Mouse (Mus musculus): ENCODE results near the gene 2310034G01Rik. TPM values are rescaled to one million over a fixed set of nuclear protein-coding genes. Genes with fewer than 3 reads are reported as not detected.

The 2310034G01Rik gene
- total and polyA plus RNA-seq, 3 experiments, result 1.1 to 1.6 (median 1.4) TPM

GRCm38 (mm10) chr19:46357344-46358280 is 7.5 kb upstream of the 2310034G01Rik start:
- dilution Hi-C loops (cut with MboI; ENCODE audit: extremely low pct_ligation_motif_present, extremely low pct_unique_long_range_greater_than_20kb, low sequenced_read_pairs), result no loop called here
- H3K27ac ChIP-seq (ENCODE audit: insufficient read depth, low read depth), result no peak overlapping the region

GRCm38 (mm10) chr19:46356701-46357138 is 6.6 kb upstream of the 2310034G01Rik start:
- no peak overlapping the region for H3K27ac ChIP-seq (ENCODE audit: insufficient read depth, low read depth)
- peaks cover 3 to 19% of the 10 kb centered on the region in 2 experiments; a peak in 3 of 4 replicates for H3K4me1 ChIP-seq (ENCODE audit: control insufficient read depth in 1 of 2, insufficient read depth in 2 of 2)
- no peaks in the 10 kb centered on the region for H3K9me3 ChIP-seq (replicated peaks; ENCODE audit: low read length)
- in situ Hi-C loops (cut with MboI; ENCODE audit: low pct_ligation_motif_present, low pct_unique_long_range_greater_than_20kb, low sequenced_read_pairs) (loop anchor here (5.0 kb wide), 1 partner anchor 36 kb away; no protein-coding TSS in a partner anchor), dilution Hi-C loops (cut with MboI; ENCODE audit: extremely low pct_ligation_motif_present, extremely low pct_unique_long_range_greater_than_20kb, low sequenced_read_pairs) (no loop called here)
- DNase-seq (ENCODE audit: extremely low read depth), result peak; percentile 91
- no peaks in the 10 kb centered on the region for H3K79me2 ChIP-seq (replicated peaks; ENCODE audit: control insufficient read depth, extremely low read depth, insufficient read depth, poor library complexity, severe bottlenecking)
- H3K27me3 ChIP-seq (replicated peaks), result no peaks in the 10 kb centered on the region
- H3K4me2 ChIP-seq (ENCODE audit: insufficient read depth, low read depth, poor library complexity, severe bottlenecking), result peak overlapping the region; percentile 85
- peaks cover 0 to 11% of the 10 kb centered on the region in 2 experiments for H3K36me3 ChIP-seq (replicated peaks in 1 of 2; ENCODE audit: control insufficient read depth in 1 of 2, insufficient read depth in 1 of 2, low read length in 1 of 2)
- H3K4me3 ChIP-seq (replicated peaks in 1 of 3; ENCODE audit: low read depth in 2 of 3, low read length in 2 of 3, poor library complexity in 1 of 3), result peak overlapping the region; percentile 49 to 63 (median 60)
- peak overlapping the region; percentile 69 for H3K9ac ChIP-seq (ENCODE audit: insufficient read depth, low read depth)
- peak; percentile 29; the same call in 1 of the 2 replicates for TF ChIP-seq MEF2A (IDR thresholded peaks at IDR 0.05; ENCODE audit: borderline replicate concordance, low read depth, low read length)
- TF ChIP-seq ELF1 (IDR thresholded peaks at IDR 0.05; ENCODE audit: low read depth, low read length), result peak; percentile 70
- no peak; the same call in 1 of the 2 replicates for TF ChIP-seq MXI1 (IDR thresholded peaks at IDR 0.05; ENCODE audit: low read depth, low read length)
- no peak; the same call in 1 of the 2 replicates for TF ChIP-seq RCOR1 (conservative IDR thresholded peaks at IDR 0.05; ENCODE audit: low read depth, low read length)
- peak; percentile 71; the same call in 1 of the 2 replicates for TF ChIP-seq ZMIZ1 (IDR thresholded peaks at IDR 0.05; ENCODE audit: low read depth, low read length)
- TF ChIP-seq JUND (conservative IDR thresholded peaks at IDR 0.05; ENCODE audit: low read depth, low read length), result no peak
- TF ChIP-seq IRF4 (IDR thresholded peaks at IDR 0.05; ENCODE audit: low read depth, low read length), result peak; percentile 39; the same call in 1 of the 2 replicates
- TF ChIP-seq BHLHE40 (IDR thresholded peaks at IDR 0.05; ENCODE audit: low read depth, low read length), result peak; percentile 85
- no peak for TF ChIP-seq ZC3H11A (IDR thresholded peaks at IDR 0.05; ENCODE audit: low read depth, low read length)
- TF ChIP-seq MAZ (IDR thresholded peaks at IDR 0.05; ENCODE audit: low read depth, low read length), result peak; percentile 66; the same call in 1 of the 2 replicates
- peak; percentile 93 for TF ChIP-seq NRF1 (IDR thresholded peaks at IDR 0.05; ENCODE audit: low read depth, low read length)
- TF ChIP-seq NELFE (IDR thresholded peaks at IDR 0.05; ENCODE audit: low read depth, low read length), result peak; percentile 80
- no peak for TF ChIP-seq SMC3 (IDR thresholded peaks at IDR 0.05; ENCODE audit: low read depth, low read length)
- TF ChIP-seq CHD1 (IDR thresholded peaks at IDR 0.05; ENCODE audit: low read depth, low read length), result no peak
- no peak for TF ChIP-seq POLR2AphosphoS2 (IDR thresholded peaks at IDR 0.05; ENCODE audit: low read depth, low read length)
- TF ChIP-seq KAT2A (IDR thresholded peaks at IDR 0.05; ENCODE audit: insufficient replicate concordance, low read length), result peak; percentile 77; the same call in 1 of the 2 replicates
- TF ChIP-seq E2F4 (IDR thresholded peaks at IDR 0.05; ENCODE audit: insufficient replicate concordance, low read depth, low read length), result no peak
- no peak for TF ChIP-seq JUN (IDR thresholded peaks at IDR 0.05; ENCODE audit: insufficient read depth, low read depth, low read length)
- TF ChIP-seq ZKSCAN1 (IDR thresholded peaks at IDR 0.05; ENCODE audit: borderline replicate concordance, low read depth, low read length), result no peak
- TF ChIP-seq SIN3A (IDR thresholded peaks at IDR 0.05; ENCODE audit: low read length), result no peak
- TF ChIP-seq GABPA (IDR thresholded peaks at IDR 0.05; ENCODE audit: insufficient replicate concordance, low read depth, low read length), result no peak; the same call in 1 of the 2 replicates
- peak; percentile 95 for TF ChIP-seq CHD2 (IDR thresholded peaks at IDR 0.05; ENCODE audit: low read length)
- TF ChIP-seq ETS1 (conservative IDR thresholded peaks at IDR 0.05; ENCODE audit: low read depth, low read length), result no peak
- peak; percentile 72 for TF ChIP-seq USF2 (conservative IDR thresholded peaks at IDR 0.05; ENCODE audit: low read depth, low read length)
- no peak for TF ChIP-seq MAFK (IDR thresholded peaks at IDR 0.05; ENCODE audit: insufficient replicate concordance, low read length)
- no peak for TF ChIP-seq EP300 (IDR thresholded peaks at IDR 0.05; ENCODE audit: low read length)
- peak; percentile 28; the same call in 1 of the 2 replicates for TF ChIP-seq MYC (IDR thresholded peaks at IDR 0.05; ENCODE audit: low read depth, low read length)
- TF ChIP-seq MAX (IDR thresholded peaks at IDR 0.05; ENCODE audit: low read length), result peak; percentile 46; the same call in 1 of the 2 replicates

More at GRCm38 (mm10) chr19:46357344-46358280, 7.5 kb upstream of the 2310034G01Rik start:
- H3K27me3 ChIP-seq (replicated peaks), result no peaks in the 10 kb centered on the region
- no peaks in the 10 kb centered on the region for H3K9me3 ChIP-seq (replicated peaks; ENCODE audit: low read length)
- peaks cover 3 to 19% of the 10 kb centered on the region in 2 experiments; a peak in 3 of 4 replicates for H3K4me1 ChIP-seq (ENCODE audit: control insufficient read depth in 1 of 2, insufficient read depth in 2 of 2)
- no peaks in the 10 kb centered on the region for H3K79me2 ChIP-seq (replicated peaks; ENCODE audit: control insufficient read depth, extremely low read depth, insufficient read depth, poor library complexity, severe bottlenecking)
- peaks cover 0 to 13% of the 10 kb centered on the region in 2 experiments for H3K36me3 ChIP-seq (replicated peaks in 1 of 2; ENCODE audit: control insufficient read depth in 1 of 2, insufficient read depth in 1 of 2, low read length in 1 of 2)
- in situ Hi-C loops (cut with MboI; ENCODE audit: low pct_ligation_motif_present, low pct_unique_long_range_greater_than_20kb, low sequenced_read_pairs), result loop anchor here (5.0 kb wide), 1 partner anchor 35 kb away; no protein-coding TSS in a partner anchor
- no peak for TF ChIP-seq ZMIZ1 (IDR thresholded peaks at IDR 0.05; ENCODE audit: low read depth, low read length)
- TF ChIP-seq MXI1 (IDR thresholded peaks at IDR 0.05; ENCODE audit: low read depth, low read length), result peak; percentile 14; the same call in 1 of the 2 replicates
- peak overlapping the region; percentile 69 for H3K9ac ChIP-seq (ENCODE audit: insufficient read depth, low read depth)
- DNase-seq (ENCODE audit: extremely low read depth), result no peak
- H3K4me3 ChIP-seq (replicated peaks in 1 of 3; ENCODE audit: low read depth in 2 of 3, low read length in 2 of 3, poor library complexity in 1 of 3), result peak overlapping the region; percentile 49 to 63 (median 60)
- peak overlapping the region; percentile 85 for H3K4me2 ChIP-seq (ENCODE audit: insufficient read depth, low read depth, poor library complexity, severe bottlenecking)
